Mouse (Mus musculus) B cell, adult 67 days (primary cell): Measurements from ENCODE around the gene Olfr1325. TPM values are rescaled to one million over a fixed set of nuclear protein-coding genes. Genes with fewer than 3 reads are reported as not detected.

Source experiments
- total RNA-seq, 2 experiments: library from RNA; stranded (reverse); gene quantifications; 4 replicates each; pipeline ENCODE4 v1.2.4; 2023

The Olfr1325 gene
- total RNA-seq: not detected

GRCm38 (mm10) chrX:74592379-74592778, at the start of gene Olfr1325:
Gene Olfr1325 (plus strand): TSS chrX:74592679.

DNA sequence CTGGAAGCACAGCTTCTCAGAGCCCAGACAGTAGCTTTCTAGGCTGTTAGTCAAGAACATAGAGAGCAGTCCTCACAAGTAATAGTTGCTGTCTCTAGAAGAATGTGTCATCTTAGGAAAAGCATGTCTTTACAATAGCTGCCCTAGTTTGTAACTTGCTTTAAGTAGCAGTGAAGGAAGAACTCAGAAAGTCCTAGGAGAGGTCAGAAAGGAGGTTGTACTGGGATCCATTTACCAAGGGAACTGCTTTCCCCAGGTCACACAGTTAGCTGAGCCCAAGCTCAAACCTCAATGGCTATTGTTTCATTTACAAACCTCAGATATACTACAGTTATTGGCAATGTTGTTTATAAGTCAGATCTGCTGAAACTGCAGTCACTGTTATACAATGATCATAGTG, 17.7 kb upstream of the Olfr1325 start, which contains the start of gene Olfr1326-ps1:
Gene Olfr1326-ps1, minus strand, starts transcription at position 101 of the 400 bp plus-strand sequence.

DNA sequence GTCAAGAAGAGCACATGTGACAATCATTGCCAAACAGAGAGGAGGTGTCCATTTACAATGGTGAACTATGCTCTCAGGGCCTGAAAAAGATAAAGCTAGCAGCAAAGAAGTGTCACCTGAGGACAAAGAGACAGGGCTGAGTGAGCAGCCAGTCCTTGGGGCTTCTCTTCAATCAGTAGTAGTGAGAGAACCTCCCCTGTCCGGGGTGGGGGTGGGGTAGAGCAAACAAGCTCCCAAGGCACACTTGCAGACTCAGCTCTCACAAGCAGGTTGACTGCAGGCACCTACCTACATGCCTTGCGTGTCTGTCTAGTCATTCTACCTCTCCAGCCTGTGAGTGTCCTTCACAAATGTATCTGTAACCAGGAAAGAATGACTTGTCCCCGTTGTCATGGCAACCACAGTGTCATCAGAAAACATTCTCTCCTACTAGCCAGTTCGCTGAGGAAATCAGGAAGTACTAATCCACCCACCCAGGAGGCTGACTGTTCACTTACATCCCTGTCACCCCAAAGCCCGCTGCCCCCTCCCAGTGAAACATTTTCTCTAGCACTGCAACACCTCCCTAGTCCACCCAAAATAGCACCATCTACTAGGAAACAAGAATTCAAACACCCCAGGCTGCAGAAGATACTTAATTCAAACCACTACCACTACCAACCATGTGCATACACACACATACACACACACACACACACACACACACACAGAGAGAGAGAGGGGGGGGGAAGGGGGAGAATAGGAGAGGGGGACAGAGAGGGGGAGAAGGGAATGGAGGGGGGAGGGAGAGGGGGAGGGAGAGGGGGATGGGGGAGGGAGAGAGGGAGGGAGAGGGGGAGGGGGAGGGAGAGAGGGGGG, 53.2 kb downstream of the Olfr1325 start, which contains the start of gene Gm5640:
Gene Gm5640, minus strand, starts transcription at position 170 of the 858 bp plus-strand sequence.

Other genes starting within 250 kb of the Olfr1325 start
- gene Lage3, start 239.1 kb upstream of the Olfr1325 start, total RNA-seq: 10 to 100 TPM; 26.8 to 27.2 TPM
- gene Ubl4a, start 219.5 kb upstream of the Olfr1325 start, total RNA-seq: 10 to 100 TPM; 28.9 to 33.8 TPM
- gene Slc10a3, start 219.3 kb upstream of the Olfr1325 start, total RNA-seq: 10 to 100 TPM; 18.5 to 20.6 TPM
- 10 to 100 TPM; 17.2 to 30.0 TPM for gene Fam3a, start 199.4 kb upstream of the Olfr1325 start, total RNA-seq
- gene Ikbkg, start 199.4 kb upstream of the Olfr1325 start, total RNA-seq: 10 to 100 TPM; 61.8 to 62.6 TPM
- 10 to 100 TPM; 32.1 to 32.5 TPM for gene G6pdx, start 163.5 kb upstream of the Olfr1325 start, total RNA-seq
- gene Gm6880, start 111.3 kb upstream of the Olfr1325 start, total RNA-seq: not detected
- gene Olfr1326-ps1, start 17.8 kb upstream of the Olfr1325 start, total RNA-seq: not detected
- gene Gm5640, start 53.0 kb downstream of the Olfr1325 start, total RNA-seq: not detected
- gene Gm6890, start 148.2 kb downstream of the Olfr1325 start, total RNA-seq: not detected
- not detected for gene Gm5936, start 244.5 kb downstream of the Olfr1325 start, total RNA-seq